Mouse (Mus musculus): ENCODE data around the gene Ssty2. TPM values are rescaled to one million over a fixed set of nuclear protein-coding genes. Genes with fewer than 3 reads are reported as not detected.

Ssty2 gene
- total RNA-seq (2023; ENCODE audit: inconsistent age) = not detected in 4 replicates

GRCm38 (mm10) chrY:67047972-67048371, at the start of gene Ssty2:
TSS of gene Ssty2 (minus strand) at chrY:67048072.

